Mouse (Mus musculus) heart, postnatal 36 days (tissue): ENCODE results near the gene Itprip. TPM values are rescaled to one million over a fixed set of nuclear protein-coding genes. Genes with fewer than 3 reads are reported as not detected.
A peak's percentile ranks its signal among the peaks of the same experiment; 100 is the strongest.

Source experiments
- DNase-seq, 2 experiments: peaks; one replicate each; pipeline ENCODE4 v3.0.0; 2021 to 2022
- intact Hi-C: fragments of 180-260 bp; cut with DNase I; formaldehyde crosslinking; loops from one replicate; pipeline ENCODE4 v1.15.1; 2025
- total RNA-seq, 2 experiments: library from RNA; stranded (reverse); gene quantifications; 2 replicates each; pipeline ENCODE4 v1.2.3; 2021

The Itprip gene
- total RNA-seq, 2 experiments from 2014 or later, result 9.9 to 15.1 TPM

- peak in 1 of 2 experiments; percentile 48 for DNase-seq
- intact Hi-C loops, result loop anchor here (2.0 kb wide), 1 partner anchor 31 kb away; the partner anchor contains the start of genes Cfap43 and Itprip
Observed at GRCm38 (mm10) chr19:47887417-47887816, 31.7 kb downstream of the Itprip start.

GRCm38 (mm10) chr19:47886617-47887016, 32.5 kb downstream of the Itprip start:
- intact Hi-C loops, result loop anchor here (2.0 kb wide), 1 partner anchor 32 kb away; the partner anchor contains the start of genes Cfap43 and Itprip
- peak in 1 of 2 experiments; percentile 34 for DNase-seq

- intact Hi-C loops, result loop anchor here (2.0 kb wide), 1 partner anchor 33 kb away; the partner anchor contains the start of genes Cfap43 and Itprip
- no peak for DNase-seq
Observed at GRCm38 (mm10) chr19:47885886-47886285, 33.2 kb downstream of the Itprip start.

GRCm38 (mm10) chr19:47885191-47885743, 33.8 kb downstream of the Itprip start:
- DNase-seq, result peak in 1 of 2 experiments; percentile 47
- intact Hi-C loops, result no loop called here

- intact Hi-C loops, result no loop called here
- DNase-seq, result no peak
Observed at GRCm38 (mm10) chr19:47884296-47885085, 34.6 kb downstream of the Itprip start.

GRCm38 (mm10) chr19:47882882-47883254, 36.2 kb downstream of the Itprip start:
- no peak for DNase-seq
- intact Hi-C loops, result loop anchor here (1.0 kb wide), 1 partner anchor 49 kb away; no protein-coding TSS in a partner anchor

GRCm38 (mm10) chr19:47882151-47882881, 36.8 kb downstream of the Itprip start:
- intact Hi-C loops, result loop anchor here (1.0 kb wide), 1 partner anchor 50 kb away; no protein-coding TSS in a partner anchor

GRCm38 (mm10) chr19:47881538-47881937, 37.6 kb downstream of the Itprip start:
- DNase-seq, result no peak
- intact Hi-C loops, result no loop called here

More at GRCm38 (mm10) chr19:47882151-47882881, 36.8 kb downstream of the Itprip start:
- DNase-seq, result peak; percentile 85 to 86

GRCm38 (mm10) chr19:47876252-47876651, 42.8 kb downstream of the Itprip start:
- DNase-seq, result no peak
- intact Hi-C loops, result no loop called here

GRCm38 (mm10) chr19:47871515-47871914, 47.6 kb downstream of the Itprip start:
- DNase-seq, result no peak
- intact Hi-C loops, result no loop called here

- intact Hi-C loops, result no loop called here
- no peak for DNase-seq
Observed at GRCm38 (mm10) chr19:47870102-47870666, 48.9 kb downstream of the Itprip start.

GRCm38 (mm10) chr19:47869516-47869915, 49.6 kb downstream of the Itprip start:
- intact Hi-C loops, result no loop called here
- no peak for DNase-seq

GRCm38 (mm10) chr19:47868951-47869350, 50.1 kb downstream of the Itprip start:
- intact Hi-C loops, result no loop called here
- DNase-seq, result no peak

GRCm38 (mm10) chr19:47867628-47868175, 51.4 kb downstream of the Itprip start:
- no peak for DNase-seq
- intact Hi-C loops, result no loop called here

- intact Hi-C loops, result no loop called here
Observed at GRCm38 (mm10) chr19:47865353-47865947, 53.6 kb downstream of the Itprip start, which contains the start of gene Gsto2. Gene Gsto2 (plus strand): TSS chr19:47865534.

GRCm38 (mm10) chr19:47864721-47865120, 54.4 kb downstream of the Itprip start:
- intact Hi-C loops, result no loop called here
- DNase-seq, result no peak

More at GRCm38 (mm10) chr19:47865353-47865947, 53.6 kb downstream of the Itprip start, which contains the start of gene Gsto2:
- peak; percentile 90 for DNase-seq

- DNase-seq, result no peak
- intact Hi-C loops, result no loop called here
Observed at GRCm38 (mm10) chr19:47864051-47864450, 55.0 kb downstream of the Itprip start.

- no peak for DNase-seq
- intact Hi-C loops, result no loop called here
Observed at GRCm38 (mm10) chr19:47862581-47862980, 56.5 kb downstream of the Itprip start.

- intact Hi-C loops, result no loop called here
- no peak for DNase-seq
Observed at GRCm38 (mm10) chr19:47859180-47859579, 59.9 kb downstream of the Itprip start.
